Mouse (Mus musculus) layer of hippocampus, postnatal 14 days (tissue): ENCODE measurements at regions not wholly inside any gene's neighbourhood (a gene's known extent, or its start where the extent isn't known, plus 50 kb on each side); places are given as distances from the start of the nearest gene placed in this dataset.
"Not testable (repeated sequence)": the region's sequence is repeated elsewhere in the genome, so short reads cannot be mapped to it uniquely, and the experiment has no call there.

ENCODE experiments used
- DNase-seq, 2 experiments: peaks; one replicate each; pipeline ENCODE4 v3.0.0; 2021 to 2022; ENCODE audit warnings: low spot score in 2 of 2, mixed read lengths in 1 of 2

DNA sequence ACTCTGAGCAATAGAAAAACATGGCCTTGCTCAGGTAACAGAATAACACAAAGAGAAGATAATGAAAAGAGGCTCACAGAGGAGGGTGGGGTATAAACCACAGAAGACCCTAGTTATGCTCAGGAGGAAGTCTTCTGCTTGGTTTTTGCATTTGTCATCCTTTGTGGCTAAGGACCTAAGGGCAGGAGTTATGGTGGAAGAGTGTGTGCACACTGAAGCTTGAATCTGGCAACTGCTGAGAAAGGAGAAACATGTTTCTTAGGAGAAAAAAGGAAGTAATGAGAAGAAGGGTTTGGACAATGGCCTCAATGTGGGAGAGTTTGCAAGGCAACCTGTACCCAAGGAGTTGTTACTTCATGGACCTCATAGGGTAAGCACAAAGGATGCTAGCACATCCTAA is 106.8 kb upstream of the Nyap2 start:
- no peak for DNase-seq

DNA sequence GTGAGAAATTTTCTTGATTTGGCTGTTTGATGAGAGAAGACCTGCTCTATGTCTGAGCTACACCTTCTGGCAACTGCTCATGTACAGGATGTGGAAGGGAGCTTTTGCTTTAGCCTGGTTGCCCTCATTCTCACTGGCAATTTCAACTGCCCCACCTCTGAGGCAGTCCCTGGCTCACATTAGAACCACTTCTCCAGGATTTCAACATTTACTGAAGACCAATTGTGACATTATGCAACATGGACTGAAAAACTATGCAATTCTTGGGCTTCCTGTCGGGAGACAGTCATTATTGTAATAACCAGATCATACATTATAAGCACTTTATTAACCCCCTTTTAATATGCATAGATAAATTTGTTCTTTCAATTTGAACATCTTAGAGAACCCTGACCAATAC is 107.6 kb upstream of the Nyap2 start:
- no peak for DNase-seq

DNA sequence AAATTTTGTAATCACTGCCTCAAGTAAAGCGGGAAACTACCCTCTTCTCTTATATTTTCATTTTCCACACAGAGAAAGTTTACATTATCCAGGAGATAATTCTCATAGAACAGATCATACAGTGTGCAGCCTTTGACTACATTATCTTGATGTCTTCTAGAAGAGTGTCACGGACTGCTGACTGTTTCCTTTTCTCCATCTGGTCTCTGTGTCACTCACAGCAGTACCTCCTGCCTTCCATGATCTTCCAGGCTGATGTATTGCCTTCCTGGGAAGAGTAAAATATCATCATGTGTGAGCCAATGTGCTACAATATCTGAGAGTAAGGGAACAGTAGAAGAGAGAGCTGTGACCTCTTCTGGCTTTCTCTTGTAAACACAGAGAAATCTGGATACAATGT is 111.0 kb upstream of the Nyap2 start:
- no peak for DNase-seq

- no peak for DNase-seq
Measured at GRCm38 (mm10) chr1:80964376-80964775, 112.4 kb upstream of the Nyap2 start.

GRCm38 (mm10) chr1:80963838-80964237 is 112.9 kb upstream of the Nyap2 start:
- DNase-seq = peak; percentile 38 to 89

GRCm38 (mm10) chr1:80950406-80950805 is 126.3 kb upstream of the Nyap2 start:
- DNase-seq = no peak

GRCm38 (mm10) chr1:80946049-80946448 is 130.7 kb upstream of the Nyap2 start:
- DNase-seq = not testable (repeated sequence)

DNA sequence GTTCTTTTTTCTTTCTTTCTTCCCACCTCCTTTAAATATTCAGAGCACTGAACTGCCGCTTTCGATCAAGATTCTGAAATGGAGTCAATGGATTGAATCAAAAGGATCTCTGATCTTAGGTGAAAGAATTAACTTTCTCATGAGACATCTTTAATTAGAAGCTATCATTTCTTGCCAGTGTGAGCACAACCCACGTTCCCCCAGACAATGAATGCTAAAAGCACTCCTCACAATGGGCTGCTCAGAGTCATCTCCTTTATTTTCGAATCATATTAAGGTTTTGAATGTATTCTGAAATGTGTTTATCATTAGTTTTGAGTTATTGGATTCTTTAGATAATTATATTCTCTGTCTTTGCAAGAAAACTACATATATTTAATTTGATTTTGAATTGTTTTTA is 137.4 kb upstream of the Nyap2 start:
- DNase-seq = no peak

GRCm38 (mm10) chr1:80899281-80899680 is 141.0 kb upstream of the Dock10 start:
- DNase-seq = no peak

DNA sequence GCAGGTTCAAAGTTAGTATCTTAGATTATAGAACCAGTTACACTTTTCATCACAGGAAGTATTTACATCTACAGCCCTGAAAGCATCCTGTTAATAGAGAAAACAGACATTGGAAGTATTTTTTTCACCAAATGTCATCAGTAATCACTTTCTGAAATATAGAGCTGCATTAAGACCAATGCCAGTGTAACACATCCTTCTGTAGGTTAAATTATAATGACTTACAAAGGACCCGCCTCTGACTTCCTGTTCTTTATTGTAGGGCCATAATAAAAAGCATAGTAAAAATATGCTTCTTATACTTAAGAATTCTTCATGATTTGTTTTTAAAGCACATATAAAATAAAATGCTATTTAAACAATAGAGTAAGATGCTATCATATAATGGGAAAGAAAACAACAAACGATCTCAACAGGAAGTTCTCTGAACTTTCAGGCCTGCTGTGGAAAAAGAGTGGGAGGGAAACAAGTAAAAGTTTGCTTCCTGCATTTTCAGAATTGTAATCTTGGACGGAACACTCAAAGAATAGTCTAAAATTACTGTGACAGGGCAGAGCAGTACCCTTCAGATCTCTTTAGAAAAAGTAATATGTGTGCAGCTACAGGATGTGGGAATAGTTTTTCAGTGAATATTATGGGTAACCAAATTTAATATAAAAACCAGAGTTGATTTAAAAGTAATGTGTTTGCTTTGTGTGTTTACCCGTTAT is 116.0 kb upstream of the Dock10 start:
- no peak for DNase-seq

DNA sequence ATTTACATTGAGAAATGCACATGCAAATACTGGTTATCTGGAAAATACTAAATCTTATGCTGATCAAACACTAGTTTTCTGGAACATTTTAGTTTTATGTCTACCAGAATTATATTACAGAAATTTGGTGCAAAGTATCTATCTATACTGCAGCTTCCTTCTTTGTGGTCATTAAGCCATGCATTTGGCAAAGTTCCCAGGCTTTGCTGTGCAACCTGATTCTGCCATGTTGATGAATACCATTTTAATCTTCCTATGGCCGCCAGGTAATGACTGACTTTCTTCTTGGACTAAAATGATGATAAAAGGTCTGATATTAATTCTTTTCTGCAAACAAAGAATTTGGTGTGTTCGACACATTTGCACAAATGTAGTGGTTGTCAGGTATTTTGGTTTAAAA is 115.3 kb upstream of the Dock10 start:
- no peak for DNase-seq

GRCm38 (mm10) chr1:80868805-80869204 is 110.5 kb upstream of the Dock10 start:
- no peak for DNase-seq

DNA sequence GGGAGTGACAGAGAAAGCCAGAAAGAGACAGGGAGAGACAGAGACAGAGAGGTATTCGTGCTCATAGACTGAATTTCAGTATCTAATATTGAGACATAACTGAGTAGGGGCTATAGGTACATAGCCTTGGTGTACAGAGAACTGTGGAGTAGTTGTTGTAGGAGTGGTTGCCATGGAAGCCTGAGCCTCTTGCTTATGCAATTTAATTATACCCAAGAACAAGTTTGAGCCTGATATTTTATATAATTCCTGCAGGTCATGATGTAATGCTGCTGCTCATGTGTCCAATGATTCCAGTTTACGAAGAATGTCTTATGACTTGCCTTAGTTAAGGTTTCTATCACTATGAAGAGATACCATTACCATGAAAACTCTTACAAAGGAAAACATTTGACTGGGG is 98.7 kb upstream of the Dock10 start:
- DNase-seq = no peak

DNA sequence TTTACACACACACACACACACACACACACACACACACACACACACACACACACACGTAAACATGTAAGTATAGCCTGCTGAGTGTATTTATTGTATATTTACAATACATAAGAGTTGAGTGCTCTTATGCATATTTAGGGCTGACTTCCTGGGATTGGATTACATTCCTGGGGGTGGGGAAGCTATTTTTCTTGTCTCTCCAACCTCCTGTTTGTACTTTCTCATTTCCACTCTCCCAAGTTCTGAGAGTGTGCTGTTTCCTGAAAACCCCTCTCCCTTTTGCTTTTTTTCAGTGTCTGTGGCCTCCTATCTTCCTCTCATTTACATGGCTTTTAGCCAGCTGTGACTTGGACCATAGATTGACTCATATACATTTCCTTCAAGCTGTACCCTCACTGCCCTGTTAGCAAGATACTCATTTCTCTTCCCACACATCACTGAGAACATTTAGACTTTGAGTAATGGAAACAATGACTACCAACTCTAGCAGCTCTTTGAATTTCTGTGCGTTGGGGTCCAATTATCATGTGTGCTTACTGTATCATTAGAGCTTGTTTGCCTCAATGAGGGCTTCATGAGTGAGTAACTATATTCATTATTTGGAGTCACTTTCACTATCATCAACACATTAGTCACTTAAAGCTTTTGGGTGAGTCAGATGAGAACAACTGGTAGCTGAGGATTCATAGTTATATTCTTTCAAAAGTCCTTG is 96.8 kb upstream of the Dock10 start:
- no peak for DNase-seq

DNA sequence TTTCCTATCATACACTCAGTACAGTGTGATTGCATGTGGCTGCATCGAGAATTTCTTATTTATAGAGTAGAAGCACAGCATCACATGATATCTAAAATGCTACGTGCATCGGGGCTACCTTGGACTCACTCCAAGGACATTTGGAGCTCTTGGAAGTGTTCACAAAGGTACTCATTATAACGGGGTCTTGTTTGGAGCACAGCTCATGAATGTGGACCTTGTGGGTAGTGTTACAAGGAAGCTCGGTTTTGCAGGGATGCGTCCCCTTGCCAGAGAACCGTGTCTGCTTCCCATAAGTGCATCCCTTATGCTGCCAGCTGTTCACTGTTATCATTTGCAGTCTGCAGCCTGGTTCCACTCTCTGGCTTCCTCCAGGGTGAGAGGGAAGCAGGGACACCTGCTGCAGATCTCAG is 96.0 kb upstream of the Dock10 start:
- peak; percentile 64 to 76 for DNase-seq

DNA sequence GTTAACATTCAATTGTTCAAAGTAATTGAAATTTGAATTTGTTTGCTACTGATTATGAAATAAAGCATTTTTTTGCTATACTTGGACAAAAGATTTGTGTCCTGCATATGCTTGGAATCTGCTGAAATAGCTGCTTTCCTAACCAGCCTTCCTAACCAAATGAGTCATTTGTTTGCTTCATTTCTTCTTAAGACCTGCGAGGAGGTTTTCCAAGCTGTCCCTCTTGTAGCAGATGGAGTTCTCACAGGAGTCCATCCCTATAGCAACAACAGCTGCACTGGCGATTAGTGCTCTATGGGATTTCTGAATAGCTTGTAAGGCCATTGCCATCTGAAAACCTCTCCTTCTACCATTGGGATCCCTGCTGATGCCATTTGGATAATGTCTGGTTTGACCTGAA is 94.4 kb upstream of the Dock10 start:
- DNase-seq = no peak

DNA sequence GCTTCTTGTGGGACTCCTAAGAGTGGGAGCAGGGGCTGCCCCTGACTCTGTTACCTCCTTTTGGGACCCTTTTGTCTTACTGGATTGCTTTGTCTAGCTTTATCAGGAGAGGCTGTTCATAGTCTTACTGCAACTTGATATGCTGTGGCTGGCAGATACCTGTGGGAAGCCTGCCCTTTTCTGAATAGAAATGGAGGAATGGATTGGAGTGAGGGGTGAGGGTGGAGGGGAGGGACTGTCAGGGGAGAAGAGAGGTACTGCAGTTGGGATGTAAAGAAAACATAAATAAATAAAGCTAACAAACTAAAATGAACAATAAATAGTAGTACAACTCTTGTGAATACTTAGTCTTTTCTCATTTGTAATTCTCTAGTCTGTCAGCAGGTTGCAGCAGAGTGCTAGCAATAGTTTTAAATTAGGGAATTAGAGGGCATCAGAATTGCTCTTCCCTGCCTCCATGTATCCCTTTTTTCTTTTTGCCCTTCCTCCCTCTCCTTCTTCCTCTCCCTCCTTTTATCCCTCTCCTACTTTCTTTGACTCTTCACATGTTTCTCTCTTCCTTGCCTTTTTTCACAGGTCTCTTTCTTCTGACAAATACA is 72.0 kb upstream of the Dock10 start:
- peak in 1 of 2 experiments; percentile 59 for DNase-seq

GRCm38 (mm10) chr1:80826383-80826782 is 68.1 kb upstream of the Dock10 start:
- DNase-seq = no peak

- no peak for DNase-seq
Measured at GRCm38 (mm10) chr1:80823953-80824352, 65.6 kb upstream of the Dock10 start.

GRCm38 (mm10) chr1:80822185-80822584 is 63.9 kb upstream of the Dock10 start:
- no peak for DNase-seq

GRCm38 (mm10) chr1:80812906-80813305 is 54.6 kb upstream of the Dock10 start:
- DNase-seq = no peak
